Mouse (Mus musculus) B cell, adult 62 days (primary cell): Measurements from ENCODE around the gene Olfr862. TPM values are rescaled to one million over a fixed set of nuclear protein-coding genes. Genes with fewer than 3 reads are reported as not detected.

ENCODE experiments used
- total RNA-seq: library from RNA; stranded (reverse); gene quantifications from 4 replicates; pipeline ENCODE4 v1.2.4, GENCODE M21; 2023

The Olfr862 gene
- not detected in 4 replicates for total RNA-seq

DNA sequence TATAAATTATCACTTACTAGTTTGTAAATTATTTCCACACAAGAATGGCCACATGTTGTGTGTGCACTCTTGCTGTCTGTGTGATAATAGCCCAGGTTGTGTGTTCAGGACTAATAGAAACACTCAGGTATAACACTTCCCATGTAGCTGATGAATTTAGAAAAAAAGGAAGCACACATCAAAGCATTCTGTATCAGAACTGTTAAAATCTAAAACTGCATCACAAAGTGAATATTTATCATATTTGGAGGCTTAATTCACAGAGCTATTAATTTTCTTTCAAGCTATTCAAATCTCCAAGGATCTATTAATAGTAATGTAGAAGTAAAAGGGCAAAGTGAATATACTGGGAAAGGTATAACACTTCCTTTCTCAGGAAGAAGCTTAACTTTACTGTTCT is at the start of gene Olfr862:
Gene Olfr862, minus strand, starts transcription at position 101 of the 400 bp plus-strand sequence.

DNA sequence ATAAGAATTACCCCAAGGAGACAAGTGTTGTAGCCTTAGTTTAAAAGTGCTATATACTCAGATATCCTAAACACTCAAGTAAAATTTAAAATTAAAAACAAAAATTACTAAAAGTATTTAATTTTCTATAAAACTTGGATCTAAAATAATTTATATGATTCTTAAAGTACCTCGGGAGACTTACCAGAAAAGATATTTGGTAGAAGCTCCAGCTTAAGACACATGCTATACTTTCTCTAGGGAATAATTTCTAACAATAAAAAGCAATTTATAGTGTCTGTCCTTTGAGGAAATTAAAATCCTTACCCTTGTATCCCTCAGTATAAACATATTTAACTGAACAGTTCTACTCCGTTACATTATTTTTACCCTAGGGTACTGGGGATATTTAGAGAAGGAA is 28.8 kb upstream of the Olfr862 start, which contains the start of gene Olfr77:
Gene Olfr77, plus strand, starts transcription at position 301 of the 400 bp plus-strand sequence.

DNA sequence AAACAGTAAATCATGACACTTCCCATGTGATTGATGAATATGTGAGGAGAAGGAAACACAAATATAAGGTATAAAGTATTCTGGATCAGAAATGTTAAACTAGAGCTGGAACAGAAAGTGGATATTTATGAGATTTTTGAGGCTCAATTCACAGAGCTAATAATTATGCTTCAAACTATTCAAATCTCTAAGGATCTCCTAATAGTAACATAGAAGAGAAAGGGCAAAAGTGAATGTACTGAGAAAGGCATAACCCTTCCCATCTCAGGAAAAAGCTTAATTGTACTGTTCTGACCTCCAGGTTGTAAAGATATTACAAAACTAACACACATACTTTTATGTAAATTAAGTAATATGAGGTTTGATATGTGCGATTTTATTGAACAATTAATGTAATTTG is 38.2 kb downstream of the Olfr862 start, which contains the start of gene Olfr860:
Gene Olfr860, minus strand, starts transcription at position 101 of the 400 bp plus-strand sequence.

Other genes with a start within 250 kb of the Olfr862 start
- gene Olfr857, start 178.6 kb downstream of the Olfr862 start, total RNA-seq = not detected in 4 replicates
- not detected in 4 replicates for gene Olfr58, start 107.7 kb downstream of the Olfr862 start, total RNA-seq
- gene Olfr859, start 83.1 kb downstream of the Olfr862 start, total RNA-seq = not detected in 4 replicates
- gene Olfr860, start 38.3 kb downstream of the Olfr862 start, total RNA-seq = not detected in 4 replicates
- gene Olfr77, start 28.9 kb upstream of the Olfr862 start, total RNA-seq = not detected in 4 replicates
- not detected in 4 replicates for gene Olfr866, start 140.0 kb upstream of the Olfr862 start, total RNA-seq
- not detected in 4 replicates for gene Olfr867, start 169.6 kb upstream of the Olfr862 start, total RNA-seq
- not detected in 4 replicates for gene Olfr868, start 210.6 kb upstream of the Olfr862 start, total RNA-seq
- gene Olfr869, start 241.0 kb upstream of the Olfr862 start, total RNA-seq = not detected in 4 replicates